Mouse (Mus musculus): ENCODE data around the gene Gm11146. TPM values are rescaled to one million over a fixed set of nuclear protein-coding genes. Genes with fewer than 3 reads are reported as not detected.

Gm11146 gene
- polyA plus RNA-seq, 1 experiment from 2014 or later, result not detected

- no peak for TF ChIP-seq CTCF (IDR thresholded peaks at IDR 0.05)
- in situ Hi-C loops (cut with MboI; ENCODE audit: low pct_unique_long_range_greater_than_20kb), result no loop called here
- no peak for DNase-seq (ENCODE audit: low read depth, low spot score)
- H3K27me3 ChIP-seq, result no peaks in the 10 kb centered on the region
- ChIA-PET POLR2A (no interaction called here), CTCF (no interaction called here)
- no peak for ATAC-seq
Measured at GRCm38 (mm10) chr16:77556446-77557105, 45.3 kb downstream of the Gm11146 start.

GRCm38 (mm10) chr16:77551051-77551450 is 50.8 kb downstream of the Gm11146 start:
- in situ Hi-C loops (cut with MboI; ENCODE audit: low pct_unique_long_range_greater_than_20kb), result no loop called here
- TF ChIP-seq CTCF (IDR thresholded peaks at IDR 0.05), result no peak
- ChIA-PET POLR2A (no interaction called here), CTCF (interaction anchor here (0.8 to 0.9 kb wide), 2 partner anchors 16 to 22 kb away, joined by 3 read pairs; no protein-coding TSS in a partner anchor)
- DNase-seq (ENCODE audit: low read depth, low spot score) (no peak), ATAC-seq (no peak)
- no peaks in the 10 kb centered on the region for H3K27me3 ChIP-seq

Measured in Patski (cell line).